Mouse (Mus musculus): ENCODE data around the gene Nkx1-1.

Gene Nkx1-1

GRCm38 (mm10) chr5:33420313-33420712 is 13.5 kb downstream of the Nkx1-1 start:
- no peak for DNase-seq (ENCODE audit: low spot score in 2 of 2)

- DNase-seq (ENCODE audit: low spot score in 2 of 2) = no peak
Observed at GRCm38 (mm10) chr5:33400819-33401218, 33.0 kb downstream of the Nkx1-1 start.

- DNase-seq (ENCODE audit: low spot score in 2 of 2) = no peak
Observed at GRCm38 (mm10) chr5:33396828-33397227, 36.9 kb downstream of the Nkx1-1 start.

GRCm38 (mm10) chr5:33395693-33396092 is 38.1 kb downstream of the Nkx1-1 start:
- no peak for DNase-seq (ENCODE audit: low spot score in 2 of 2)

- DNase-seq (ENCODE audit: low spot score in 2 of 2) = peak; percentile 46 to 59
Observed at GRCm38 (mm10) chr5:33393803-33394202, 40.0 kb downstream of the Nkx1-1 start.

- DNase-seq (ENCODE audit: low spot score in 2 of 2) = no peak
Observed at GRCm38 (mm10) chr5:33387550-33387949, 46.2 kb downstream of the Nkx1-1 start.
